Mouse (Mus musculus): ENCODE measurements at regions not wholly inside any gene's neighbourhood (a gene's known extent, or its start where the extent isn't known, plus 50 kb on each side); places are given as distances from the start of the nearest gene placed in this dataset.

GRCm38 (mm10) chr1:164538304-164539043 is 80.3 kb upstream of the Atp1b1 start:
- TF ChIP-seq ZC3H11A (IDR thresholded peaks at IDR 0.05; ENCODE audit: borderline replicate concordance, low read depth, low read length) (no peak), HCFC1 (IDR thresholded peaks at IDR 0.05; ENCODE audit: borderline replicate concordance, insufficient read depth, low read length) (no peak)
